Mouse (Mus musculus) midbrain, embryonic 13.5 days (tissue): ENCODE results near the gene Grin2b. TPM values are rescaled to one million over a fixed set of nuclear protein-coding genes. Genes with fewer than 3 reads are reported as not detected.
A peak's percentile ranks its signal among the peaks of the same experiment; 100 is the strongest.

Experiments
- ATAC-seq: fragments of 200-750 bp; cut with Nextera tagmentation; 2 replicates; pipeline ENCODE4 v1.8.0; 2017; ENCODE audit warnings: mild to moderate bottlenecking, moderate TSS enrichment, moderate library complexity
- H3K27ac ChIP-seq: fragments of 300-500 bp; sonication (generic); 2 replicates; pipeline ENCODE4 v1.5.1; 2015; ENCODE audit warnings: inconsistent platforms, mild to moderate bottlenecking, moderate library complexity
- H3K27me3 ChIP-seq: fragments of 300-500 bp; sonication (generic); 2 replicates; pipeline ENCODE4 v1.6.1; 2015; ENCODE audit warnings: mild to moderate bottlenecking, inconsistent platforms
- H3K36me3 ChIP-seq: fragments of 300-500 bp; sonication (generic); 2 replicates; pipeline ENCODE4 v1.6.1; 2015; ENCODE audit warnings: mild to moderate bottlenecking, inconsistent platforms
- H3K4me1 ChIP-seq: fragments of 300-500 bp; sonication (generic); replicated peaks from 2 replicates; pipeline ENCODE4 v1.6.1; 2015; ENCODE audit warnings: inconsistent platforms
- H3K4me2 ChIP-seq: fragments of 300-500 bp; sonication (generic); replicated peaks from 2 replicates; pipeline ENCODE4 v1.6.1; 2015; ENCODE audit warnings: moderate library complexity, mild to moderate bottlenecking, inconsistent platforms
- H3K4me3 ChIP-seq: fragments of 300-500 bp; sonication (generic); replicated peaks from 2 replicates; pipeline ENCODE4 v1.5.1; 2015; ENCODE audit warnings: mild to moderate bottlenecking, inconsistent platforms
- H3K9ac ChIP-seq: fragments of 300-500 bp; sonication (generic); replicated peaks from 2 replicates; pipeline ENCODE4 v1.6.1; 2015; ENCODE audit warnings: mild to moderate bottlenecking, inconsistent platforms
- H3K9me3 ChIP-seq: fragments of 300-500 bp; sonication (generic); 2 replicates; pipeline ENCODE4 v1.6.1; 2016; ENCODE audit warnings: mild to moderate bottlenecking, inconsistent platforms
- WGBS: fragments of 180-500 bp; shearing (Covaris S2); methylation state at CpG from one replicate; pipeline ENCODE4 v1.1.7; 2015; 5-methylcytosine and 5-hydroxymethylcytosine counted together
- polyA plus RNA-seq: library from polyadenylated mRNA; unstranded; fragments of >200 nt; fragmentation: Nextera tagmentation; extraction: Ambion mirVana; gene quantifications from 2 replicates; pipeline ENCODE4 v1.2.1, GENCODE M21; 2015

The Grin2b gene
- polyA plus RNA-seq, 1 experiment from 2014 or later = 43.2 TPM

DNA sequence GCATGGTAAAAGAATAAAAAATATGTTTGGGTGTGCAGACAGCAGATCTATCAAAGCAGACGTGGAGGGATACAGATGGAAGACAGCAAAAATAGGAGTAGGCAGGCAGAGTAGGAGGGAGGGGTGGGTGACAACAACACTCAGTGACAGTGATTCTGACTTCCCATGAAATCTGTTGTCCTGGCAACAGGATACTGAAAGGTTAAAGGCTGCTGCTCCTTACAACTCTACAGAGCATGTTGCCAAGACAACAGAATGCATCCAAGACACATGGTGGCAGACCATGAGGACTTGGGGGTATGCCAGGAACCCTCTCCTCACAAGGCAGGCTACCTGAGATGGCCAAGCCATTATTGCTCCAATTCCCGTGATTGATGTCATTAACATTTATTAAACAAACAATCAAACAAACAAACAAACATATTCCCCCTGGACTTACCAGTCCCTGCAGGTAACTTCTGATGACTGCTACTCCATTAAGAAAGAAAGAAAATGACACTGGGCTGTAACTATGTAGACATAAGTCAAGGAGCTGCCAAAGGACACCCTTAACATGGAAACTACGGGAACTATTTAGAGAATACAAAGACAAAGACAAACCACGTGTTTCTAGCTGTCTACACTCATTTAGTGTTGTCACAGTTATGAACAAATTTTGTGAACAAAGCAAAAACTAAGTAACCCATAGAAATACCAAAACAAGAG, 143.9 kb downstream of the Grin2b start:
- no peaks in the 10 kb centered on the region for H3K27me3 ChIP-seq
- no peak overlapping the region for H3K27ac ChIP-seq
- H3K4me2 ChIP-seq = no peak overlapping the region
- H3K36me3 ChIP-seq = no peaks in the 10 kb centered on the region
- peak; percentile 78 for ATAC-seq
- peaks cover 6% of the 10 kb centered on the region for H3K4me1 ChIP-seq
- H3K4me3 ChIP-seq = no peak overlapping the region
- H3K9me3 ChIP-seq = no peaks in the 10 kb centered on the region
- H3K9ac ChIP-seq = no peak overlapping the region
- 57% methylated on average over 4 of the region's 4 CpGs for WGBS

GRCm38 (mm10) chr6:136026936-136027335, 146.4 kb downstream of the Grin2b start:
- Histone ChIP-seq H3K27ac (no peak overlapping the region), H3K27me3 (no peaks in the 10 kb centered on the region), H3K4me3 (no peak overlapping the region), H3K9me3 (no peaks in the 10 kb centered on the region), H3K9ac (no peak overlapping the region), H3K36me3 (no peaks in the 10 kb centered on the region), H3K4me1 (peaks cover 6% of the 10 kb centered on the region), H3K4me2 (no peak overlapping the region)
- 98% methylated on average over 6 of the region's 6 CpGs for WGBS
- no peak for ATAC-seq

- Histone ChIP-seq H3K9ac (no peak overlapping the region), H3K4me1 (peaks cover 6% of the 10 kb centered on the region), H3K9me3 (no peaks in the 10 kb centered on the region), H3K4me3 (no peak overlapping the region), H3K36me3 (no peaks in the 10 kb centered on the region), H3K27me3 (no peaks in the 10 kb centered on the region), H3K4me2 (no peak overlapping the region), H3K27ac (no peak overlapping the region)
- WGBS = 81% methylated on average over 4 of the region's 4 CpGs
- ATAC-seq = no peak
Measured at GRCm38 (mm10) chr6:136025801-136026200, 147.5 kb downstream of the Grin2b start.

DNA sequence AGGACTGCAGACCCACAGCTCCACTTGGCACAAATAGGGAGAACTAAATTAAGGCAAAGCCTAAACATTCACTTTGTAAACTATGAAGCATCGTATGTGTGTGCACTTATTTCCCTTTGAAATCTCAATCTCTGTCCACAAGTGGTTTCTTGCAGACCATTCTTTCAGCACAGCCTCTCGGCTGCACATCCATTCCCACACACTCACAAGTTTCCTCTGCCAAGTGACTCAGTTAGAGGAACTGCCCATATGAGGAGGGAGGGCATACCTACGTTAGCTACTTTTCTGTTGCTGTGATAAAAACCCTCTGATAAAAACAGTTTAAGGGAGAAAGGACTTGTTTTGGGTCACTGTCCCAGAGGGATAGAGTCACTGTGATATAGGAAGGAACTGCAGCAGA, 152.9 kb downstream of the Grin2b start:
- Histone ChIP-seq H3K36me3 (no peaks in the 10 kb centered on the region), H3K27me3 (no peaks in the 10 kb centered on the region), H3K4me3 (no peak overlapping the region), H3K9ac (no peak overlapping the region), H3K4me2 (no peak overlapping the region), H3K9me3 (no peaks in the 10 kb centered on the region), H3K27ac (no peak overlapping the region), H3K4me1 (no peaks in the 10 kb centered on the region)
- ATAC-seq = no peak
- 88% methylated on average over 3 of the region's 3 CpGs for WGBS

- Histone ChIP-seq H3K27ac (no peak overlapping the region), H3K4me1 (no peaks in the 10 kb centered on the region), H3K4me2 (no peak overlapping the region), H3K36me3 (no peaks in the 10 kb centered on the region), H3K4me3 (no peak overlapping the region), H3K27me3 (no peaks in the 10 kb centered on the region), H3K9me3 (no peaks in the 10 kb centered on the region), H3K9ac (no peak overlapping the region)
- no peak for ATAC-seq
- WGBS = 94% methylated on average over 1 of the region's 1 CpGs
Measured at GRCm38 (mm10) chr6:136018962-136019361, 154.3 kb downstream of the Grin2b start.

DNA sequence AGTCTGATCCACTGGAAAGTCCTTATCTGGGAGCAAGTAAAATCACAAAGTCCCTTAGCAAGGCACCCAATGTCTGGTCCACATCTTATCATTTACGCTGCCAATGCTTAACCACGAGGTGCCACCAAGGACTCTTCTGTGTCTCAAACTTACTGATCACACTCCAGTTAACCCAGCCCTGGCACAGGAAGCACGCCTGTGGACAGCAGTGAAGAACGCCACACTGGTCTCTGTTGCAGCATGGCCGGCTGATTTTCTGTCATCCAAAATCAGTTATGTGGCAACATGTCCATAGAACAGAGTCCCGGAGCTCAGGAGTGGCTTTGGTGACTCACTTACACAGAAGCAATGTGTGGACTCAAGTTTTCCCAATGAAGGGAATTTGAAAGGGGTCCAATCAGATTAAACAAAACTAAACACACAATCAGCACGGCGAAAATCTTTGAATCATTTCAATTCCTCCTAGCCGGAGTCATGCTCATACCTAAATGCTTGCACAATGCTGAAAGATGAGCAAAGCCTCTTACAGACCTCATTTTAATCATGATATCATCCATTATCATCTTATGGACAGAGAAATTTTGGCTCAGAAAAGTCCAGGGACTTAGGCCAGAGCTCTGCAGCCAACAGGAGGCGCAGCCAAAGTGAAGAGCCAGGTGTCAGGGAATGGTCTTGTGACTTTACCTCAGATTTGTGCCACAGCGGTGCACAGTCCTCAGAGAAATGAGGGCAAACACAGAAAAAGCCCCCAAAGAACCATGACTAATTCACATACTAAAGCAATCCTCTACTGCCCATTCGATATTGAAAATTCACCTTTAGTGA, 159.5 kb downstream of the Grin2b start:
- no peak for ATAC-seq
- no peaks in the 10 kb centered on the region for H3K36me3 ChIP-seq
- no peak overlapping the region for H3K27ac ChIP-seq
- no peaks in the 10 kb centered on the region for H3K27me3 ChIP-seq
- H3K4me1 ChIP-seq = peaks cover 17% of the 10 kb centered on the region
- no peak overlapping the region for H3K4me2 ChIP-seq
- H3K9me3 ChIP-seq = no peaks in the 10 kb centered on the region
- 94% methylated on average over 12 of the region's 12 CpGs for WGBS
- no peak overlapping the region for H3K4me3 ChIP-seq
- no peak overlapping the region for H3K9ac ChIP-seq

GRCm38 (mm10) chr6:136011533-136011932, 161.8 kb downstream of the Grin2b start:
- Histone ChIP-seq H3K27ac (no peak overlapping the region), H3K4me1 (peaks cover 17% of the 10 kb centered on the region), H3K27me3 (no peaks in the 10 kb centered on the region), H3K9me3 (no peaks in the 10 kb centered on the region), H3K4me2 (no peak overlapping the region), H3K4me3 (no peak overlapping the region), H3K9ac (no peak overlapping the region), H3K36me3 (no peaks in the 10 kb centered on the region)
- 95% methylated on average over 4 of the region's 4 CpGs for WGBS
- ATAC-seq = no peak

DNA sequence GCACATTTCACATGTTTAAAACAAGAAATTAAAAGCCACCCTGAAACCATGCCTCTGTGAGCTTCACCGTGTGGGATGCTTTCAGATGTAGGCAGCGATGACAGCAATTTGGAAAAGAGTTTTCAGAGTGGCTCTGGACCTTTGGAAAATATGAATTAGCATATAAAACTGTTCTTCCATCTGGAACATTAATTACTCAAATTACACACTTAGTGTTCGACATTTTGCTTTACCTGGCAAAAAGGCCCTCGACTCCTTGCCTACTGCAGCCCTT, 162.3 kb downstream of the Grin2b start:
- no peak overlapping the region for H3K4me2 ChIP-seq
- no peak for ATAC-seq
- H3K27me3 ChIP-seq = no peaks in the 10 kb centered on the region
- no peaks in the 10 kb centered on the region for H3K9me3 ChIP-seq
- H3K4me1 ChIP-seq = peaks cover 17% of the 10 kb centered on the region
- peak overlapping the region; percentile 12; the same call in 1 of the 2 replicates for H3K27ac ChIP-seq
- H3K4me3 ChIP-seq = no peak overlapping the region
- H3K9ac ChIP-seq = no peak overlapping the region
- H3K36me3 ChIP-seq = no peaks in the 10 kb centered on the region
- 94% methylated on average over 4 of the region's 4 CpGs for WGBS

DNA sequence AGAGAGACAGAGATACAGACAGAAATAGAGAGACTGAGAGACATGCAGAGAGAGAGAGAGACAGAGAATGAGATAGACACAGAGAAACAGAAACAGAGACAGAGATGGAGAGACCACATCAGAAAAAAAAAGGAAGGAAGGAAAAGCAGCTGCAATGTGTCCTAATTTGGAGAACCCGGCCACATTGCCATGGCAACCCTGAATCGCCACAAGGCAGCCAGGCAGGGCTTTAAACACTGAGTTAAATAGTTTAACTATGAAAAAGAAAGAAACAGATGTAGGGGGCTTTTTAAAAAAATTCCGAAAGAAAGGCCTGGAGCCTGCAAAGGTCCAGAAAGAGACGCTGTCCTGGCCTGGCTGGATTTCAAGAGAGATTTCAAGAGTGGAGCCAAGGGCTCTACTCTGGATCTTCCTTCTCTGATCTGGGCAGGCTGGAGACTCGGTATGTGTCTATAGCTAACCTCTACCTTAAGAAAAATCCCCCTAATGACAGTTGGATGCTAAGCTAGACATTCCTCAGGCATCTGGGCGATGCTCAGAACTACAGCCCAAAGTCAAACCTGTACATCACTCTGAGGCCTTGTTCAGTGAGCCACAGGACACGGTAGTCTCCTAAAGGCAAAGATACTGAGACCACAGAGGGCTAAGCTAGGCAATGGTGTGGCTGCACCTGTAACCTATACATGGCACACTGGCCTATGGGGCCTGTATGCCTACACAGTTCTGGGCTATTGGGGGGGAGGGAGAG, 162.8 kb downstream of the Grin2b start:
- peaks cover 17% of the 10 kb centered on the region for H3K4me1 ChIP-seq
- H3K27me3 ChIP-seq = no peaks in the 10 kb centered on the region
- no peak overlapping the region for H3K9ac ChIP-seq
- H3K4me2 ChIP-seq = no peak overlapping the region
- 19% methylated on average over 7 of the region's 7 CpGs for WGBS
- H3K36me3 ChIP-seq = no peaks in the 10 kb centered on the region
- ATAC-seq = peak; percentile 55
- H3K4me3 ChIP-seq = no peak overlapping the region
- H3K9me3 ChIP-seq = no peaks in the 10 kb centered on the region
- peak overlapping the region; percentile 12; the same call in 1 of the 2 replicates for H3K27ac ChIP-seq

GRCm38 (mm10) chr6:136008120-136008519, 165.2 kb downstream of the Grin2b start:
- H3K9me3 ChIP-seq = no peaks in the 10 kb centered on the region
- ATAC-seq = no peak
- H3K9ac ChIP-seq = no peak overlapping the region
- no peak overlapping the region for H3K27ac ChIP-seq
- peaks cover 17% of the 10 kb centered on the region for H3K4me1 ChIP-seq
- H3K27me3 ChIP-seq = no peaks in the 10 kb centered on the region
- no peak overlapping the region for H3K4me3 ChIP-seq
- 87% methylated on average over 6 of the region's 6 CpGs for whole genome bisulfite sequencing
- no peaks in the 10 kb centered on the region for H3K36me3 ChIP-seq
- no peak overlapping the region for H3K4me2 ChIP-seq

GRCm38 (mm10) chr6:135994691-135995090, 178.6 kb downstream of the Grin2b start:
- H3K4me1 ChIP-seq = peaks cover 21% of the 10 kb centered on the region
- no peak overlapping the region for H3K4me3 ChIP-seq
- no peak for ATAC-seq
- peak overlapping the region; percentile 19; the same call in 1 of the 2 replicates for H3K27ac ChIP-seq
- H3K27me3 ChIP-seq = no peaks in the 10 kb centered on the region
- peaks cover 5% of the 10 kb centered on the region; the same call in 1 of the 2 replicates for H3K9me3 ChIP-seq
- no peak overlapping the region for H3K9ac ChIP-seq
- no peaks in the 10 kb centered on the region for H3K36me3 ChIP-seq
- 52% methylated on average over 7 of the region's 7 CpGs for WGBS
- no peak overlapping the region for H3K4me2 ChIP-seq

GRCm38 (mm10) chr6:135993897-135994296, 179.4 kb downstream of the Grin2b start:
- H3K4me3 ChIP-seq = no peak overlapping the region
- no peaks in the 10 kb centered on the region for H3K36me3 ChIP-seq
- H3K4me1 ChIP-seq = peaks cover 21% of the 10 kb centered on the region
- H3K4me2 ChIP-seq = no peak overlapping the region
- no peak overlapping the region for H3K27ac ChIP-seq
- no peaks in the 10 kb centered on the region for H3K27me3 ChIP-seq
- ATAC-seq = peak; percentile 80
- H3K9me3 ChIP-seq = peaks cover 5% of the 10 kb centered on the region; the same call in 1 of the 2 replicates
- 42% methylated on average over 3 of the region's 3 CpGs for WGBS
- no peak overlapping the region for H3K9ac ChIP-seq
